Mouse (Mus musculus) frontal cortex, postnatal 36 days (tissue): ENCODE data around the gene Rom1.

Experiments used
- DNase-seq, 2 experiments: peaks; one replicate each; pipeline ENCODE4 v3.0.0; 2022; ENCODE audit warnings: low spot score in 2 of 2

Gene Rom1

DNA sequence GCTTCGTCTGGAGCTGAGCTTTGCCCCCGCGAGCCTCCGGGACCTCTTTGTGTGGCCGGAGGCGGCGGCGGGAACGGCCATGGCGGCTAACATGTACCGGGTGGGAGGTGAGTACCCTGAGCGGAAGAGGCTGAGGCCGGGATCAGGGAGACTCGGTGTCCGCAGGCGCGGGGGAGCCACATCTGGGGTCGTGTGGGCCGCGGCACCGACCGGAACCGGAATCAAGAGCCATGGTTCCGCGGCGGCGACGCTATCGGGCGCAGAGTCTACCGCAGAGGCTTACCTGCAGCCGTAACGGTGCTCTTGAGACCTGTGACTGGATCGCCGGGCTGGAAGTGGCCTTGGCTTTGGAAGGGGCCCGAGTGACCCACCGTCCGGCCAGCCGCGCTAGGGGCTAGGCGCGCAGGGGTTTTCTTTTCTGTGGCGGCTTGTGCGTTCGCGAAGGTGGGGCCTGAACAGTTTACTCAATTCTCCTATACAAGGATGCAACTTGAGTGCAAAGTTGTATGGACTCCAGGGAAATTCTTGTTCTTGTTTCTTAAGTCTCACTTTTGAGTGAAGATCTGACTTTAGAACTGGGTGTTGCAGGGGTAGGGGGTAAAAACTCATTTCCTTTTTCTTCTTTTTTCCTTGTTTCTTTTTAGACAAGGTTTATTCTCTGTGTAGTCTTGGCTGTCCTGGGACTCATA, 13.3 kb upstream of the Rom1 start:
- peak in 1 of 2 experiments; percentile 54 for DNase-seq

DNA sequence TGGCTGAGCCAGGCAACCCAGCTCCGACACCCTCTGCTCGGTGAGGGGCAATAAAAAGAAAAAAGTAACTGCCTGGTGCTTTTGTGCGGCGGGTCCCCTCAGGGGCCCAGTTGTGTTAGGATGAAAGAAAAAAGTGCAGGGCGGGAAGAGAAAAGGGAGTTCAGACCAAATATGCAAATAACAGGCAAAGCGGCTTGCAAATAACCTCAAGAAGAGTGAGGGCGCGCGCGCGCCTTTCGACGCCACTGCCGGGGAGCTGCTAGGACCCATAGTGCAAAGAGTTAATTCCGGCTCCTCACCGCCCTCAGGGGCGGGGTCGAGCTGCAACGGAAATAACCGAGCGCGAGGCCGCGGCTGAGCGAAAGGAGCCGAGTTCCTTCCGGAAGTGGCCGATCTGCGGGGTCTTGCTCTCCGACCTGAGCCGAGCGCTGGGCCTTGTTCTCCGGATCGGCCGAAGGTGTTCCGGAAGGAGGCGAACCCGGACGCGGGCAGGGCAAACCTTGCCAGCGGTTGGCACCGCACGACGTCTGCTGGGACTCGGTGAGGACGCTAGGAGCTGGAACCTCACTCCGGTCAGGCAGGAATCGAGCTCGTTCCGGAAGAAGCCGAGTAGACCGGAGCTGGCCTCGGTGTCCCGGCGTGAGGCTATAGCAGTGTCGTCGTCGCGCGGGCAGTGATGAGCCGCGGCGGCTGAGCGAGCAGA, 12.5 kb upstream of the Rom1 start, which contains the start of gene Mta2:
Gene Mta2, plus strand, starts transcription at position 361 of the 703 bp plus-strand sequence.
- DNase-seq, result peak; percentile 91 to 96

- DNase-seq, result no peak
These were observed 12.0 kb upstream of the Rom1 start for GRCm38 (mm10) chr19:8941136-8941514.

DNA sequence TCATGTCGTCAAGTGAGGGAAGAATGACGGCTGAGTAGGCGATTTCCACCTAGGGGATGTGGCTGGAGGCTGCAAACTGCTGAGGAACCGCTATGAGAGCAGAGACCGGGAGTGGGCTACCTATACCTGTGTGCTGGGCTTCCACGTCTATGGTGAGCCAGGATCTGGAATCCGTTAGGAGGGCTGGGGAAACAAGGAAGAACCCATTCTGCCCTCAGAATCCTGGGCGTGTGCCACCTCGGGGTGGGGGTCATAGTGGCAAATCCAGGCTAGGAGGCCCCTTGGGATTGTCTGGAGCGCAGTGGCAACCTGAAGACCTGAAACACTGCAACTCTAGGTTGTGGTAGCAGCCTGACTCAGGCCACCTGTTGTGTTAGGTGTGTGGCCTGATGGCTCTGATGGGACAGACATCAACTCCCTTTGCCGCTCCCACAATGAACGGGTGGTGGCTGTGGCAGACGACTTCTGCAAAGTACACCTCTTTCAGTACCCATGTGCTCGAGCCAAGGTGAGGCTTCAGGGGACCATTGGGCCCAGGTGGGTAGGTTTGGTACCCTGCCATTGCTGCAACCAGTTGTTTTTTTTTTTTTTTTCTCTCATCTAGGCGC, 11.5 kb upstream of the Rom1 start:
- no peak for DNase-seq

- no peak for DNase-seq
These were observed 7.6 kb upstream of the Rom1 start for GRCm38 (mm10) chr19:8936736-8937135.

GRCm38 (mm10) chr19:8930771-8931170, 1.6 kb upstream of the Rom1 start:
- DNase-seq, result no peak

DNA sequence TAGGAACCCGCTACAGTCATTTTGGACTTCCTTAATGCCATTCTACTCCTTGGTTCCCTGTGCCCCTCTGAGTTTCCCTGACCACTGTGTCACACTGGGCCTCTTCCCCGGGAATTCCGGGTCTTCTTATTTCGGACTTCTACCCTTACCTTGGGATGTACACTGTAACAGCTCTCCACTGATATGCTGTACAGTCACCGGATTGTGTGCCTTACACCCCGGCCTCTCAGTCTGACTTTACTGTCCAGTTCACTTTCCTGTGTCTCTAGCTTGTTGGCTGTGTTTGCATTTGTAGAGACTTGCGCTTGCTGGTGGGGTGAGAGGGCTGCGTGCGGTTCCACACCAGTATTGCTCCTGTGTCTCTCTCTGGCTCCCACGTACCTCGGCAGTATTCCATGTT, 961 bp upstream of the Rom1 start:
- DNase-seq, result no peak

- DNase-seq, result no peak
These were observed 400 bp downstream of the Rom1 start for GRCm38 (mm10) chr19:8928689-8929223.

DNA sequence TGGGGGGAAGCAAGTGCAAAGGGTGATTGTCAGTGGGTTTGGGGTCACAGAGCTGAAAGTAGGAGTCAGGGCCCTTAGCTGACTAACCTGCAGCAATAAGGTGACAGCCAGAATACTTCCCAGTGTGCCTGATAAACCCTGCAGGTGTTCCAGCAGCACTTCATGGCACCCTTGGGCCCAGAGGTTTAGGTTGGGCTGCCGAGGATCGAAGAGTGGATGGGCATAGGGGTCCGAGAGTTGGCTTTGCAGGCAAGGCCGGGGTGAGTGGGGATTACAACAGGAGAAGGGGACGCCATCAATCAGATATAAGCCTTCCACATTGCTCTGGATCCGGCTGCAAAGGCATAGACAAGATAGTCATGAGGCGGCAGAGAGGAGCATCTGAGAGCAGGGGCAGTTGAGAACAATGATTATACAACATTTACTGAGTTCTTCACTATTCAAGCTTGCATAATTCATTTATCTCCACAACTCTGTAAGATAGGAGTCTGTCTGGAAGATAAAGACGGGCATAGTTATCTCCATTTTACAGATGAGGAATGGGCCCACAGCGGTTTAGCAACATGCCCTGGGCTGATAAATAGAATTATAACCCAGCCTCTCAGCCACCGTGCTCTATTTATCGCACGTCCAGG, 1.1 kb downstream of the Rom1 start:
- no peak for DNase-seq

DNA sequence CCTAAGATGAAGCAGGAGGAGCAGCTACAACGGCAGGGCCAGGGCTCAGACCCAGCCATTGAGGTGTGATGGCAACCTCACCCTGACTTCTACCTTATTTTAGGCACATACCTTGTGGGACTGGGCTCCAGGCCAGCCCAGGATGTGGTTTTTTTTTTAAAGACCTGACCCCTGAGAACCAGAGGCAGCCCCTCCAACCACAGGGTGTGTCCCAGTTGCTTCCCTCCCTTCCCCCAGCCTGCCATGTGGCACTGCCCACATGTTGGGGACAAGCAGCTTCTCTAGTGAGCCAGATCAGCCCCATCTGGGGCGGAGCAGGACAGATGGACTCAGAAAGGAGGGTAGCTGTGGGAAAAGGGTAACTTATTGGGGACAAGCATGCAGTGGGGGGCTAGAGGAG, 2.4 kb downstream of the Rom1 start:
- no peak for DNase-seq

DNA sequence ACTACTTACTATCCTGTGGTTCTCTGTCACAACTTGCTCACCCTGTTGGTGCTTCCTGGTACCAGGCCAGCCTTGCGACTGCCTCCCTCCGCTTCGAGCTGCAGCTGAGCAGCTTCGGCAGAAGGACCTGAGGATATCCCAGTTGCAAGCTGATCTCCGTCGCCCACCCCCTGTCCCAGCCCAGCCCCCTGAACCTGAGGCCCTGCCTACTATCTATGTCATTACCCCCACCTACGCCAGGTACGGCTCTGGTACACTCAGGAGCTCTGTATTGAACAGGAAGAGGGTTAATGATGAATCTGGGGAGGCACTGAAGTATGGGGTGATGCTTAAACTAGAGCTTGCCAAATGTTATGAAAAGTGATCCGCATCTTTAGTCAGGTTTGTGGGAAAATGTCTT, 7.4 kb downstream of the Rom1 start:
- no peak for DNase-seq

DNA sequence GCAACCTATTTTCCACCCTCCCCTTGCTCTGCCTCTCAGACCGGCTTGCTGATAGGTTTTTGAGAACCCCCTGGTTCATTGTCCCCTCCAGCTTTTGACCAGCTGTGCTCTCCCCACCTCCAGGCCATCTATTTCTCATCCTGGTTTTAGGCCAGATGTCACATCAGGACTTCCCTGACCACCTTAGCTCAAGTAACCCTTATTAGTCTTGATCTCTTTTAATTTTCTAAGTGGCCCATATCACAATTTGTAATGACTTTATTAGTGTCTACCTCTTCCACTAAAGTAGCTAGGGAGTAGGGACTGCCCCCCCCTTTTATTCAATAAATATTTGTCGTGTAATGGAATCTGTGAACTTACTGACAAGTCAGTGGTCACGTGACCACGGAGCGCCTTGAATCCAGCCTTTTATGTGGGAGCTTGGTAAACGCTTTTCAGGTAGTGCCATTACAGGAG, 8.3 kb downstream of the Rom1 start:
- no peak for DNase-seq

DNA sequence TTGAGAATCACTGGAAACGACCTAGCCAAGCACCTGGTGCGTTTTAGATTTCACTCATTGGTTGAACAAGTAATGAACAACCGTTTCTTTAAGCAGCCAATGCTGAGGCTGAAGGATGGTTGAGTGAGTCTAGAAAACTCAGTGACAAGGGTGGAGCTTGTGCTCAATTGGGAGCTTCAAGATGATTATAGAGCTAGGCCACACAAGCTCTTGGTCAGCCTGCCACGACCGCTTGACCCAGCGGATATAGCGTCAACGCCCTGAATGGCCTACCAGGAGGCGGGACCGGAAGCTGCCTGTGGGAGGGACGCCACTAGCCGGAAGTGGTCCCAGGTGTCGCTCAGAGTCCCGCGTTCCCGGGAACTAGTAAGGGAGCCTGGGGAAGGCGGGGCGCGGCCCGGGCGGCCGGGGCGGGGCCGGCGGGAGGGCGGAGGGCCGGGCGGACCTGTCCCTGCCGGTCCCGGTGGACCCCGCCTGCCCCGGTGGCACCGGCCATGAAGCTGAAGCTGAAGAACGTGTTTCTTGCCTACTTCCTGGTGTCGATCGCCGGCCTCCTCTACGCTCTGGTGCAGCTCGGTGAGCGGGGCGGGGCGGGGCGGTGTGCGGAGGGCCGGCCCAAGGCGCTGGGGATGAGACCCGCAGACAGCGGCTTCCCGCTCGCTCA, 9.0 kb downstream of the Rom1 start, which contains the start of gene B3gat3:
Gene B3gat3, plus strand, starts transcription at position 302 of the 664 bp plus-strand sequence.
- DNase-seq, result peak; percentile 94 to 96

DNA sequence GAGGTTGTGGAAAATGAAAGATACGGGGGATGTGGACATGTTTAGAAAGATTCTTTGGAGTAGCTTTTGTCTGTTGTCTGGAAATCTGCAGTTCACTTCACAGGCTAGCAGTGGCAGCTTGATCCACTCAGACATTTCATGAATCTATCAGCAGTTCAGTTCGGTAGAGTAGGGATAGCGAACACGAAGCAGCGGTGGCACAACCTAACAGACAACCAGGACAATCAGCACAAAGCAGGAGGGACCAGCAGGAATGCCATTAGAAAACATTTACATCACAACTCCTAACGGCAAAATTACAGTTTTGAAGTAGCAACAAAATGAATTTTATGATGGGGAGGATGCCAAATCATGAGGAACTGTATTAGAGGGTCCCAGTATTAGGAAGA, 9.5 kb downstream of the Rom1 start:
- no peak for DNase-seq

- no peak for DNase-seq
These were observed 10.2 kb downstream of the Rom1 start for GRCm38 (mm10) chr19:8919000-8919399.

- DNase-seq, result no peak
These were observed 14.9 kb downstream of the Rom1 start for GRCm38 (mm10) chr19:8914212-8914611.

DNA sequence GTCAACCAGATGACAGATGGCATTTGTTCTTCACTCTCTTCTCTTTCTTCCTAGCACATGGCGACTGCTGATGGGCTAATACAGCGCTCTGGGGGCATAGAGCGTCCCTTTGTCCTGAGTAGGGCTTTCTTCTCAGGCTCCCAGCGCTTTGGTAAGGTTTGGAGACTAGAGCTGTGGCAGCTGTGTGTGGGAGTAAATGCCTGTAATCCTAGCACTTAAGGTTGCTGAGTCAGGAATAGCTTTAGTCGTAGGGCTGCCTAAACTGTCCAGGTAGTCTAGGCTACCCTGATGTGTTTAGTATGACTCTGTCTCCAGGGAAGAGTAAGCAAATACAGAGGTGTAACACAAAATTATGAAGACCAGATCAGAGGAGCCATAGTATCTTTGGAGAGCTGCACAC, 17.3 kb downstream of the Rom1 start:
- DNase-seq, result peak in 1 of 2 experiments; percentile 71

GRCm38 (mm10) chr19:8908531-8908930, 20.6 kb downstream of the Rom1 start:
- no peak for DNase-seq

DNA sequence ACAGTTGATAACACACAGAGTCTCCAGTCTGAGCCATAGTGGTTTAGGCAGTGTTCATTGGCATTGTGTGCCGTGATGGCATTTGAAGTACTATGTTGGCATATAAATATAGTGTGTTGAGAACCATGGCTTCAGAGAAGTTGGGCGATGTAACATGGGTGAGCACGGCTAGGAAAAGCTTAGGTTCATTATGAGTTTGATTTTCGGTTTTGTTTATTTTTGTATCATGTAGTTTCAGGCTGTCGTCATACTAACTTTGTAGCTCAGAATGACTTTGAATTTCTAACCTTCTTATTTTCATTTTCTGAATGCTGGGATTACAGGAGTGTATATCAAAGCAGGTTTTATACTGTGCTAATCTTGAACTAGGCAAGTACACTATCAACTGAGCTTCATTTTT, 25.7 kb downstream of the Rom1 start:
- DNase-seq, result no peak

GRCm38 (mm10) chr19:8899079-8899478, 30.1 kb downstream of the Rom1 start:
- no peak for DNase-seq

- no peak for DNase-seq
These were observed 30.6 kb downstream of the Rom1 start for GRCm38 (mm10) chr19:8898576-8898975.
